Mouse (Mus musculus): ENCODE results near the gene Vgll1. TPM values are rescaled to one million over a fixed set of nuclear protein-coding genes. Genes with fewer than 3 reads are reported as not detected.

The Vgll1 gene
- 0.35 TPM in 1 of 2 replicates, not detected in the other for polyA plus RNA-seq (2014; fragmentation: Nextera tagmentation; extraction: Ambion mirVana)

DNA sequence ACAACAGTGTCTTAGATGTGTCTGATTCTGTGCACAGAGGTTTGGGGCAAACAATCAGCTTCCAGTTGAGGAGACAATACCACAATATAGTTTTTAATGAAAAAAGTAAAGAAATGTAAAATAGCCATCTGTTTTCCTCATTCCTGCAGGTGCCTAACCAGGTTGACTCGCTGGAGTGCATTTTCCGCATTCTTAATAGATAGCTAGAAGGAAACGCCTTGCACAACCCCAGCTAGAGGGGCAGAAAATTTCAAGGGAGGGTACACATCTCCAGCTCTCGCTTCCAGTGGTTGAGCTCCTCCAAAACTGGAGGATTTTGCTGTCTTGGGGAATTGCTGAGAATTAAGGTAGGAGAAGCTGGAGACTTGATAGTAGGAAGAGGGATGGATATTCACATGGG is at the start of gene Vgll1:
Vgll1 (plus strand) TSS at position 301 of the 400 bp plus-strand sequence.
- no peaks in the 10 kb centered on the region for H3K27me3 ChIP-seq (ENCODE audit: control insufficient read depth, insufficient read depth, low read length)
- no peak within 1 kb of the TSS for H3K9ac ChIP-seq (ENCODE audit: low read length)
- 85% methylated on average over 4 of the region's 4 CpGs for WGBS
- H3K9me3 ChIP-seq (ENCODE audit: control insufficient read depth, low read length): no peaks in the 10 kb centered on the region
- H3K4me2 ChIP-seq (ENCODE audit: low read depth, low read length, severe bottlenecking): no peak within 1 kb of the TSS
- no peak for ATAC-seq (replicated peaks; ENCODE audit: low FRiP score)
- DNase-seq (ENCODE audit: low spot score): no peak
- no peaks in the 10 kb centered on the region for H3K4me1 ChIP-seq (replicated peaks; ENCODE audit: control insufficient read depth, insufficient read depth, low read length)
- no peak within 1 kb of the TSS for H3K4me3 ChIP-seq (ENCODE audit: low read depth, low read length)
- H3K27ac ChIP-seq (ENCODE audit: low read depth, low read length): no peak within 1 kb of the TSS
- no peaks in the 10 kb centered on the region for H3K36me3 ChIP-seq (ENCODE audit: control insufficient read depth, insufficient read depth, low read length)

GRCm38 (mm10) chrX:57042774-57043173 is 45.1 kb upstream of the Vgll1 start, which contains the start of gene Brs3:
Gene Brs3 (plus strand): TSS chrX:57043074.
- Histone ChIP-seq H3K9me3 (ENCODE audit: control insufficient read depth, low read length) (no peaks in the 10 kb centered on the region), H3K36me3 (ENCODE audit: control insufficient read depth, insufficient read depth, low read length) (no peaks in the 10 kb centered on the region), H3K9ac (ENCODE audit: low read length) (no peak within 1 kb of the TSS), H3K27ac (ENCODE audit: low read depth, low read length) (no peak within 1 kb of the TSS), H3K4me1 (replicated peaks; ENCODE audit: control insufficient read depth, insufficient read depth, low read length) (no peaks in the 10 kb centered on the region), H3K4me2 (ENCODE audit: low read depth, low read length, severe bottlenecking) (no peak within 1 kb of the TSS), H3K4me3 (ENCODE audit: low read depth, low read length) (no peak within 1 kb of the TSS), H3K27me3 (ENCODE audit: control insufficient read depth, insufficient read depth, low read length) (no peaks in the 10 kb centered on the region)
- DNase-seq (ENCODE audit: low spot score) (no peak), ATAC-seq (replicated peaks; ENCODE audit: low FRiP score) (no peak)
- WGBS: 85% methylated on average over 5 of the region's 5 CpGs

DNA sequence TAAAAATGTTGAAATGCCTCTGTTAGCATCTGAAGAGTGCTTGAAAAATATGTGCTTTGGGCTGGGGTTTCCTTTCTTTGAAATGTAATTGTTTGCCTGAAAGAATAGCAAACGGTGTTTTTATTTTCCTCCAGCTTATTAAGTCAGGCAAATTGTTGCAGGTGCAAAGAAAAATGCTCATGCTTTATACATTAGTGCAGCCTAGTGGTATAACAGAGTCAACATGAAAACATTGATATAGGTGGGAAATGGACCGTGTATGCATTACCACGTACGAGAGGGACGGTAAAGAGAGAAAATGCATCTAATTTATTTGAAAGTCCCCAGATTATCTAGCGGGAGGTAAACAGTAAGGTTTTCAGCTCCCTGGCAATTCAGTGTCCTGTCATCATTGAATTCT is 44.0 kb upstream of the Vgll1 start:
- H3K27ac ChIP-seq (ENCODE audit: low read depth, low read length): no peak overlapping the region
- H3K4me2 ChIP-seq (ENCODE audit: low read depth, low read length, severe bottlenecking): no peak overlapping the region
- ATAC-seq (replicated peaks; ENCODE audit: low FRiP score) (no peak), DNase-seq (ENCODE audit: low spot score) (no peak)
- no peaks in the 10 kb centered on the region for H3K36me3 ChIP-seq (ENCODE audit: control insufficient read depth, insufficient read depth, low read length)
- H3K4me1 ChIP-seq (replicated peaks; ENCODE audit: control insufficient read depth, insufficient read depth, low read length): no peaks in the 10 kb centered on the region
- no peaks in the 10 kb centered on the region for H3K27me3 ChIP-seq (ENCODE audit: control insufficient read depth, insufficient read depth, low read length)
- WGBS: 80% methylated on average over 6 of the region's 6 CpGs
- no peak overlapping the region for H3K4me3 ChIP-seq (ENCODE audit: low read depth, low read length)
- no peak overlapping the region for H3K9ac ChIP-seq (ENCODE audit: low read length)
- H3K9me3 ChIP-seq (ENCODE audit: control insufficient read depth, low read length): no peaks in the 10 kb centered on the region

DNA sequence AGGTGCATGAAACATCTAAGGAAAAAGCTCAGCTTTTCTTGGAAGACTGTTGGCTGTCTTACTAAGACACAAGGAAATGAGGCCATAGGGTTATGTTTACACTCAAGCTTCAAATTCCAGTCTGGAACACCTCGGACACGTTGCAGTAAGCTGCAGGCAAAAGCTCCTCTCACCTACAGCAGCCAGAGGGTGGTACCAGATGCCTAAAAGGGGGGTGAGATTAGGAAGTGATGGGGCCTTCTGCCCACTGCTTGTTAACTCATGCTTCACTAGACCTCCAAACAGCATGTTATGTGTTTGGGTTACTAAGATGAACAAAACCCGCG is 35.1 kb upstream of the Vgll1 start:
- H3K36me3 ChIP-seq (ENCODE audit: control insufficient read depth, insufficient read depth, low read length): no peaks in the 10 kb centered on the region
- H3K4me3 ChIP-seq (ENCODE audit: low read depth, low read length): peak overlapping the region; percentile 47
- peak overlapping the region; percentile 89 for H3K27ac ChIP-seq (ENCODE audit: low read depth, low read length)
- peak overlapping the region; percentile 69 for H3K9ac ChIP-seq (ENCODE audit: low read length)
- peak overlapping the region; percentile 37; the same call in 1 of the 2 replicates for H3K4me2 ChIP-seq (ENCODE audit: low read depth, low read length, severe bottlenecking)
- 22% methylated on average over 4 of the region's 4 CpGs for WGBS
- H3K4me1 ChIP-seq (replicated peaks; ENCODE audit: control insufficient read depth, insufficient read depth, low read length): no peaks in the 10 kb centered on the region
- ATAC-seq (replicated peaks; ENCODE audit: low FRiP score) (peak; percentile 70; the same call in 1 of the 2 replicates), DNase-seq (ENCODE audit: low spot score) (no peak)
- H3K9me3 ChIP-seq (ENCODE audit: control insufficient read depth, low read length): no peaks in the 10 kb centered on the region
- no peaks in the 10 kb centered on the region for H3K27me3 ChIP-seq (ENCODE audit: control insufficient read depth, insufficient read depth, low read length)

DNA sequence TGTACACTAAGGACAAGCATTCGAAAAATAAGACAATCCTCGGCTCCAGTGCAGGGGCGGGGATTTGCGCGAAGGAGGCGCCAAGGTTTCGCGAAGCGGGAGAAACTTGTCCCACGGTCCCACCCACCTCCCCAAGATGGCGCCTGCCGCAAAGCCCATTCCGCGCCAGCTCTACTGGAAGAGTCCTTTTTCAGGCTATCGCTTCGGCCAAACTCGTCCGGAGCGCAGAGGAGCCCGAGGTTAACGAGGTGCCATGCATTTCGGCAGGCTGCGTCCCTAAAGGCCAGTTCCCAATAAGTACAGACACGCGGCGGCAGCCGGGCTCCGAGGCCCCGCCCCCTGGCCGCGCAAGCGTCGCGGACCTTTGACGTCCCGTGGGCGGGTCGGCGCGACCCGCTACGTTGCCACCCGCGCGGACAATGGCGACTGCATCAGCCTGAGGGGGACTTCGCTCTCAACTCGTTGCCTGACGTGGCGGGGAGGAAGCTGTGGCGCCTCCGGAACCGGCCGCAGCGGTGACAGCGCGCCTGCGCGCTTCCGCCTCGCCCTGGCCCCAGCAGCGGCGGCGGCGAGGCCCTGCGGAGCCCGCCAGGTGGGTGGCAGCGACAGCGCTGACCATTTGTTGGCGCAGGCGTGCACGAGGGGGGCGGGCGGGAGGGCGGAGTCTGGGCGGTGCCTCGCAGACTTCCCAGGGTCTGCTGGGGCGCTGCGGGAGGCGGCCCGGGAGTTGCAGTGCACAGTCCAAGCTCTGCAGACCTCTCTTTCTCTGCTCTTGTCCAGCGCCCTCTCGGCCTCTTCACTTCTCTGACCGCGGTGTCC is 34.5 kb upstream of the Vgll1 start, which contains the start of gene Htatsf1:
Htatsf1 (plus strand) TSS at position 410 of the 819 bp plus-strand sequence.
- Histone ChIP-seq H3K27me3 (ENCODE audit: control insufficient read depth, insufficient read depth, low read length) (no peaks in the 10 kb centered on the region), H3K36me3 (ENCODE audit: control insufficient read depth, insufficient read depth, low read length) (no peaks in the 10 kb centered on the region), H3K27ac (ENCODE audit: low read depth, low read length) (peak within 1 kb of the TSS; percentile 89), H3K4me3 (ENCODE audit: low read depth, low read length) (peak within 1 kb of the TSS; percentile 47), H3K4me2 (ENCODE audit: low read depth, low read length, severe bottlenecking) (peak within 1 kb of the TSS; percentile 48), H3K4me1 (replicated peaks; ENCODE audit: control insufficient read depth, insufficient read depth, low read length) (no peaks in the 10 kb centered on the region), H3K9ac (ENCODE audit: low read length) (peak within 1 kb of the TSS; percentile 69), H3K9me3 (ENCODE audit: control insufficient read depth, low read length) (no peaks in the 10 kb centered on the region)
- ATAC-seq (replicated peaks; ENCODE audit: low FRiP score) (peak; percentile 96), DNase-seq (ENCODE audit: low spot score) (peak; percentile 88)
- 24% methylated on average over 76 of the region's 85 CpGs for WGBS

- ATAC-seq (replicated peaks; ENCODE audit: low FRiP score) (no peak), DNase-seq (ENCODE audit: low spot score) (no peak)
- no peaks in the 10 kb centered on the region for H3K9me3 ChIP-seq (ENCODE audit: control insufficient read depth, low read length)
- peak overlapping the region; percentile 47 for H3K4me3 ChIP-seq (ENCODE audit: low read depth, low read length)
- no peak overlapping the region for H3K27ac ChIP-seq (ENCODE audit: low read depth, low read length)
- peak overlapping the region; percentile 69 for H3K9ac ChIP-seq (ENCODE audit: low read length)
- peak overlapping the region; percentile 48 for H3K4me2 ChIP-seq (ENCODE audit: low read depth, low read length, severe bottlenecking)
- H3K27me3 ChIP-seq (ENCODE audit: control insufficient read depth, insufficient read depth, low read length): no peaks in the 10 kb centered on the region
- WGBS: 34% methylated on average over 11 of the region's 11 CpGs
- H3K4me1 ChIP-seq (replicated peaks; ENCODE audit: control insufficient read depth, insufficient read depth, low read length): no peaks in the 10 kb centered on the region
- no peaks in the 10 kb centered on the region for H3K36me3 ChIP-seq (ENCODE audit: control insufficient read depth, insufficient read depth, low read length)
Observed at GRCm38 (mm10) chrX:57053993-57054385, 33.9 kb upstream of the Vgll1 start.

DNA sequence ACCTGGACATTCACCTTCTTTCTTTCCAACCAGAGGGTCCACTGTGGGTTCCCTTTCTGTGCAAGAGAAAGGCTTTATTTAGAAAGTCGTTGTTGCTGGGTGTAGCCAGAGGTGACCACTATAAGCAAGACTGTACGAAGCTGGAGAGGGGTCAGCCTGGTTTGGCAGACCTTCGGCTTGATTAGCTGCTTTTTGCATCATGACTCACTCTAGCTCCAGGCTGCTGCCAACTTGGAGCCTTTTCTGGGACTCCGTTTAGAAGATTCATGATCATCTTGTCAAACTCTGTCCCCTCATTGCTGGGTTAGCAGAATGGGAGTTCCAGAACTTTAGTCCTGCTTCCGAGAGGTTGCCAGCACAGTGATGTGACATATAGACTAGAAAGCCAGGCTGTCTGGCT is 6.4 kb upstream of the Vgll1 start:
- no peak overlapping the region for H3K4me3 ChIP-seq (ENCODE audit: low read depth, low read length)
- no peak overlapping the region for H3K27ac ChIP-seq (ENCODE audit: low read depth, low read length)
- DNase-seq (ENCODE audit: low spot score) (no peak), ATAC-seq (replicated peaks; ENCODE audit: low FRiP score) (no peak)
- no peaks in the 10 kb centered on the region for H3K4me1 ChIP-seq (replicated peaks; ENCODE audit: control insufficient read depth, insufficient read depth, low read length)
- no peaks in the 10 kb centered on the region for H3K27me3 ChIP-seq (ENCODE audit: control insufficient read depth, insufficient read depth, low read length)
- 79% methylated on average over 5 of the region's 5 CpGs for WGBS
- H3K9ac ChIP-seq (ENCODE audit: low read length): no peak overlapping the region
- H3K9me3 ChIP-seq (ENCODE audit: control insufficient read depth, low read length): no peaks in the 10 kb centered on the region
- H3K36me3 ChIP-seq (ENCODE audit: control insufficient read depth, insufficient read depth, low read length): no peaks in the 10 kb centered on the region
- H3K4me2 ChIP-seq (ENCODE audit: low read depth, low read length, severe bottlenecking): no peak overlapping the region

DNA sequence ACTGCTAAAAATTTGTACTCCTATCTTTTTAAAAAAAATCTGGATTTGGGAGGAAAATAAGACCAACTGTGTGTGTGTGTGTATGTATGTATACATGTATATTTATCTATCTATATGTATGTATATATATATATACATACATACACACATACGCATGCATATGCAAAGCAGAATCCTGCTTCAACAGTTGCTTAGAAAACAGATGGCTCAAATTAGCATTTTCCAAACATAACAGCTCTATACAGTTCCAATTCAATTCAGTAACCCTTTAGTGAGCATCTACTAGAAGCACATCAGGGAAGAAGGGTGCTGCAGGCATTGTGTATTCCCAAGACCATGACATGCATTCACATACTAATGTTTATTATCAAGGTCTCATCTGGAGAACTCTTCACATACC is 15.5 kb downstream of the Vgll1 start:
- H3K4me3 ChIP-seq (ENCODE audit: low read depth, low read length): no peak overlapping the region
- 92% methylated on average over 1 of the region's 1 CpGs for WGBS
- H3K27ac ChIP-seq (ENCODE audit: low read depth, low read length): no peak overlapping the region
- H3K9ac ChIP-seq (ENCODE audit: low read length): no peak overlapping the region
- no peaks in the 10 kb centered on the region for H3K36me3 ChIP-seq (ENCODE audit: control insufficient read depth, insufficient read depth, low read length)
- ATAC-seq (replicated peaks; ENCODE audit: low FRiP score) (no peak), DNase-seq (ENCODE audit: low spot score) (no peak)
- H3K27me3 ChIP-seq (ENCODE audit: control insufficient read depth, insufficient read depth, low read length): no peaks in the 10 kb centered on the region
- H3K4me1 ChIP-seq (replicated peaks; ENCODE audit: control insufficient read depth, insufficient read depth, low read length): no peaks in the 10 kb centered on the region
- no peaks in the 10 kb centered on the region for H3K9me3 ChIP-seq (ENCODE audit: control insufficient read depth, low read length)
- no peak overlapping the region for H3K4me2 ChIP-seq (ENCODE audit: low read depth, low read length, severe bottlenecking)

- WGBS: 90% methylated on average over 3 of the region's 3 CpGs
Observed at GRCm38 (mm10) chrX:57106956-57107355, 19.1 kb downstream of the Vgll1 start.

More at GRCm38 (mm10) chrX:57106956-57107355, 19.1 kb downstream of the Vgll1 start:
- Histone ChIP-seq H3K4me3 (ENCODE audit: low read depth, low read length) (no peak overlapping the region), H3K9ac (ENCODE audit: low read length) (no peak overlapping the region), H3K27me3 (ENCODE audit: control insufficient read depth, insufficient read depth, low read length) (no peaks in the 10 kb centered on the region), H3K4me2 (ENCODE audit: low read depth, low read length, severe bottlenecking) (no peak overlapping the region), H3K27ac (ENCODE audit: low read depth, low read length) (no peak overlapping the region), H3K9me3 (ENCODE audit: control insufficient read depth, low read length) (no peaks in the 10 kb centered on the region), H3K4me1 (replicated peaks; ENCODE audit: control insufficient read depth, insufficient read depth, low read length) (no peaks in the 10 kb centered on the region), H3K36me3 (ENCODE audit: control insufficient read depth, insufficient read depth, low read length) (no peaks in the 10 kb centered on the region)
- no peak for ATAC-seq (replicated peaks; ENCODE audit: low FRiP score)
- no peak for DNase-seq (ENCODE audit: low spot score)

Measured in forebrain, embryonic 11.5 days (tissue).